Mouse (Mus musculus) cerebellum, adult (tissue): Measurements from ENCODE around the gene Acvrl1.

Experiments used
- ATAC-seq: cut with Nextera tagmentation; 2 replicates; pipeline ENCODE4 v1.9.2; 2017; ENCODE audit warnings: mild to moderate bottlenecking, moderate library complexity, mixed read lengths; ENCODE audit not compliant: insufficient number of reproducible peaks, low FRiP score, low TSS enrichment

Acvrl1 gene

GRCm38 (mm10) chr15:101165658-101166437, 37.5 kb downstream of the Acvrl1 start:
- peak; percentile 43; the same call in 1 of the 2 replicates for ATAC-seq

- no peak for ATAC-seq
Observed at GRCm38 (mm10) chr15:101167553-101167952, 39.2 kb downstream of the Acvrl1 start.

GRCm38 (mm10) chr15:101169910-101170309, 41.6 kb downstream of the Acvrl1 start:
- no peak for ATAC-seq

- no peak for ATAC-seq
Observed at GRCm38 (mm10) chr15:101170413-101170980, 42.2 kb downstream of the Acvrl1 start.

- ATAC-seq = no peak
Observed at GRCm38 (mm10) chr15:101171272-101171671, 43.0 kb downstream of the Acvrl1 start.

DNA sequence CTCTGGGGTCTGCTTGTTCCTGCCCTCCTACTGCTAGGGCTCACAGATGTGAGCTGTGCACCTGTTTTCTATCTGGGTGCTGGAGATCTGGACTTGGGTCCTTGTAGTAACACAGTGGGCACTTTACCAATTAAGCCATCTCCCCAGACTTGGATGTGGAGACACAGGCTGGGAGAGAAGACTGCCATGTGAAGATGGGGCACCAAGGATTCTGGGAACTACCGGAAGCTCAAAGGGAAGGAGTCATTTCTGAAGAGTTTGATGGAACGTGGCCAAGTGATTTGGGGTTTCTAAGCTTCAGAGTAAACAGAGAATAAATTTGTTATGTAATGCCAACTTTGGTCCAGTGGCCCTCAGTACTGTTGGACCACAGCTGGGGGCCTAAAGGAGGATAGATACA, 43.7 kb downstream of the Acvrl1 start:
- no peak for ATAC-seq

DNA sequence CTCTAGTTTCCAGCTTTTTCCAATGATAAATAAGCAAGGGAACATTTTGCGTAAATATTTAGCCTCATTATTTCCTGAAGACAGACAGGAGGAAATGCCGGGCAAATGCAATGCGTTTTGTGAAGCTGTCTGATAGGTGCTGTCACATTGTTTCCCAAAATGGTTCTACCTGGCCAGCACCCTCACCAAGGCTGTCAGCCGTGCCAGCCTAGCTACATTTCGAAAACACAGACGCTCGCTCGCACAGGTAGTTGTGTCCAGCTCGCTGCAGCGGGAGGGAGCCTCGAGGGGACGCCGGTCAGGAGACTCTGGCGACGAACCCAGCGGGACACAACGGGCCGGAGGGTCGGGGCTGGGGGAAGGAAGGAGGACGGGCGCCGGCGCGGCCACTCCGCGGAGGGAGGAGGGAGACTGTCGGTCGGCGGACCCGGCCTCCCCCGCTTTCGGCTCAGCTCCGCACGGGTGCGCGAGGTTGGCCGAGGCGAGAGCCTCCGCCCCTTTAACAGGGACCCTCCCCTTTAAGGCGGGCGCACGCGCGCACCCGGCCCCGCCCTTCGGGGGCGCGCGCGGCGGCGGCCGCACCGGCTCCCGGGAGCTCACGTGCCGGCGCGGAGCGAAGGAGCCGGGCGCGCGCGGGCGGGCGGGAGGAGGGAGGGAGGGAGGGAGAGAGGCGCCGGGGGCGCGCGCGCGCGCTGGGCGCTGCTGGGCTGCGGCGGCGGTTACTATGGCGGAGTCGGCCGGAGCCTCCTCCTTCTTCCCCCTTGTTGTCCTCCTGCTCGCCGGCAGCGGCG, 45.3 kb downstream of the Acvrl1 start, which contains the start of gene Acvr1b:
Gene Acvr1b, plus strand, starts transcription at position 647 of the 791 bp plus-strand sequence.
- ATAC-seq = peak; percentile 78

DNA sequence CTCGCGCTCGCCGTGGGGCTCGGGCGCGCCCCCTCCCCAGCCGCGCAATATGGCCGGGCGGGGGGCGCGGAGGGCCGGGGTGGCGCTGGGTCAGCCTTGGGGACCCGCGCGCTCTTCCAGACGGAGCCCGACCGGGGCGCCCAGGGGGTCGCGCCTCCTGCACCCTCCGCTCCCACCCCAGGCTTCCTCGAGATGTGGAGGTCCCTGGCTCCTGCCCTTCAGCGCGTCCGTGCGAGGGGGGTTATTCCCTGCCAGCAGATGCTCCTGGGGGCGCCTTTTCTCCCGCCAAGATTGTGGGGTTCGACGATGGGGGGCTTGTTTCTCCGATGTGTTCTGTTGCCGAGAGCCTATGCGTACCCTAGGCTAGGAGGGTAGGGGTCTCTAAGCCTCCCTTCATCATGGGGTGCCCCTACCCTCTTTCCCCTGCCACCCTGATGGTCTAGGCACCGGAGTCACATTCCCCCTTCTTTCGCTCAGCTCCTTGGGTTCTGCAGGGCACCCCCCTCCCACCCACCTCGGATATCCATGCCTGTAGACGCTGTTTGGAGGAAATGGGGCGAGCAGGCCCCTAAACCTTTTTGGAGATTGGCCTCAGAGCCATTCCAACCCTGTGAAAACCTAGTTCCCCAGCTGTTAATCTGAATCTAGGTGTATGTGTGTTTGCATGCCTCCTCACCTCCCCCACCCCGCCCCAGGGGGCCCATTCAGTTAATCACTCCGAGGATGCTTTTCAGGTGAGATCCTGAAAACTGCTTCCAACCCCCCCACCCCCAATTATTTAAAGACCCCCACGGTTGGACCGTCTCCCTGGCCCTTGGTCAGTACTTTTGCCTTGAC, 46.2 kb downstream of the Acvrl1 start:
- ATAC-seq = 0 out of 2 replicates have a peak, but pooled peaks have one; percentile 31

DNA sequence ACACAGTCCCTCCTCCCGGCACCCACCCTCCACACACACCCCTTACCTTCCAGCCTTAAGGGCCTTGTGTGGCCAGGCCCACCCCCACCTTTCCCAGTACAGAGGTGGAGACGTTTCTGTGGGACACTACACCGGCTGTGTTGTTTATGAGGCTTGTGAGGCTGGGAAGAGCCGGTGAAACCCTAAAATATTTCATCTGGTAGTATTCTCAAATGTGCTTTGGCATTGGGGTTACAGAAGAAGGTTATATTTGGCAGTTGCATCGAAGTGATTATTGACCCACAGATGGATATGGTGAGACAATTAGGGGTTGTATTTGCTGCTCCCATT, 46.8 kb downstream of the Acvrl1 start:
- no peak for ATAC-seq

GRCm38 (mm10) chr15:101175613-101176283, 47.4 kb downstream of the Acvrl1 start:
- no peak for ATAC-seq

- no peak for ATAC-seq
Observed at GRCm38 (mm10) chr15:101176284-101176680, 48.0 kb downstream of the Acvrl1 start.

DNA sequence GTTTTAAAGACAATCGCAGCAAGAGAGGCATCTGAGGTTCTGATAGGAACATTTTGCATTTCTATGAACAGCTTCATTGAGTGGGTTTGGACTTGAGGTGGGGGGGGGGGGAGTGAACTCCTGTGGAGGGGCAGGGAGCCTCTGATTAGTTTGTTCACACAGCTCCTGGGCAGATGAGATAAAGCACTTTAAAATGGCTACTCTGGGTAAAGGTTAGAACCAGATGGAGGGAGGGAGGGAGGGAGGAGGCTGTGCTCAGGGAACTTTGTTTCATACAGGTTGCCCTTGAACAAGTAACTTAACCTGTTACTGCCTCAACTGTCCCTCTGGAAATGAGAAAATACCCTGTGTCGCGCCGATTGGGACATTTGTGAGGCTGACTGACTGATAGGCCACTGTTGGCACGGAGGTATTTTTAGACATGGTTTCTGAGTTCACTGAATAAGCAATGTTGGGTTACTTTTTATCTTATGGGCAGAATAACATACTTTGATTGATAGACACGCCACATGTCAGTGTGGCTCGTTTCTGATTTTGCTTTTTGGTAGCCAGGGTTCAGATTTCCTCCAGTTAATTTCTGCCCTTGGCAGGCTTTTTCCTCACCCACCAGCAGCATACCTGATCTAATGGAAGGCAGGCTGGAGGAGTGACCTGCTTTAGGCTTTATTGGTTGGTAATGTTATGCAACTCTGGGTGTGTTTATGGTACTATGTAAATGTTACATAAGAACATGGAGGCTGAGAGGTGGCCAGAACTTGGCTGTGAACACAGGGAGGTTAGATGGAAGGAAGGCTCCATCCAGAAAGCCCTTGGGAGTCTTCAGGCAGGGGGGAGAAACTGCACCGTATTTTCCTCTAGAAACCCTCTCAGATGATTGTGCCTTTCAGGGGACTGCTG, 48.7 kb downstream of the Acvrl1 start:
- ATAC-seq = no peak

- no peak for ATAC-seq
Observed at GRCm38 (mm10) chr15:101180363-101181105, 52.2 kb downstream of the Acvrl1 start.

DNA sequence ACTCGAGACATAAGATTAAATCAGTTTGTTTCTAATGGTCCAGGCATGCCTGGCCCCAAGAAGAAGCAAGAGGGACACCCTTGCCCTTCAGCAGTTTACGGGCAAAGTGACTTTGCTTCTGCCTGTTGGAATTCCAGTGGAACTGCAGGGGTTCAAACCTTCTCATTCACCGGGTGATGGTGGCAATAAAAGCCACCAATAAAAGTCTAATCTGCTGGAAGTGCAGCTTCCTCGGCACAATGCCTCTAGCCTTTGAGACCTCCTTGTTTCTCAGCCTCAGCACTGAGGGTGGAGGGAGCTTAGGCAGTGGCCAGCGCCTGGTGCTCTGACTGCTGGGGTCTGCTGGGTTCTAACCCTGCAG, 52.8 kb downstream of the Acvrl1 start:
- ATAC-seq = no peak

DNA sequence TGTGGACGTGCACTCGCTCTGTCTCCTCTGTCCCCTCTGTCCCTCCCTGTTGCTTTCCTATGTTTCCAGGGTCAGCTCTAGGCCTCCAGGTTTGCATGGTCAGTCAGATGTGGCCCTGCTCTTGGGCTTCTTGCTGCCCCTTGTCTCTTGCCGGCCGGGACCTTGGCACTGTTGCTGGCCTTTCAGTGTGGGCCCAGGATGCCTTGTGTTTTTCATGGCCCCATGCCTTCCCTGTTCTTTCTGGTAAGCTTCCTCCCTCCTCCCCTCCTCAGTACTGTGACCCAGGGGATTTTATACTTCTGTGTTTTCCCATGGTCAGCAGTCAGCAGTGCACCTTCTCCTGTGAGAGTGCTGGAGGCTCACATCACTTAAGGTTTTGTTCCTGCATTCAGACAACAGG, 53.2 kb downstream of the Acvrl1 start:
- no peak for ATAC-seq

- no peak for ATAC-seq
Observed at GRCm38 (mm10) chr15:101182676-101183075, 54.4 kb downstream of the Acvrl1 start.

DNA sequence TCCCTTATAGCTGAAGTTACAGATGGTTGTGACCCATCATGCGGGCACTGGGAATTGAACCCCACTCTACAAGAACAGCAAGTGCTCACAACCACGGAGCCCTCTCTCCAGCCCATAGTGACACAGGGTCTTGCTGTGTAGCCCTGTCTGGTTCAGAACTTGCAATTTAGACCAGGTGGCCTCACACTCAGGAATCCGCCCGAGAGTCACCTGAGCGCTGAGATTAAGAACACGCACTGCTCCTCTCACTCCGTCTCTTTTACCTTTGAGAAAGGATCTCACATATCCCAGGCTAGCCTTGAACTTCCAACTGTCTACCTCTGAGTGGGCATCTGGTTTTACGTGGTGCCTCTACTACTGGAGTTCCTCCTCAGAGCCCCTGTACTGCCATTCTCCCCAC, 56.0 kb downstream of the Acvrl1 start:
- no peak for ATAC-seq

DNA sequence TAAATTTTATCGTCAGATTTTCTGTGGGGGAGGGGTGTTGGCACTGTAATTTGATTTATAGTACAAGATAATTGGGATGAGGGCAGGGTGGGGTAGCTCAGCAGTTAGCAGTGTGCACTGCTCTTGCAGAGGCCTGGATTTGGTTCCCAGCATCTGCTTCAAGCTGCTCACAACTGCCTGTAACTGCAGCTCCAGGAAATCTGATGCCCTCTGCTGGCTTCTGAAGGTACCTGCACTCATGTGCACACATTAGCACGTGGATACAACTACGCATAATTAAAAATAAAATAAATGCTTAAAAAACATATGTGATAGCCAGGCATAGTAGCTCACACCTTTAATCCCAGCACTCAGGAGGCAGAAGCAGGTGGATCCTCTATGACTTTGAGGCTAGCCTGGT, 57.2 kb downstream of the Acvrl1 start:
- ATAC-seq = no peak
